Mouse (Mus musculus) inflammation-experienced regulatory T-cells, adult 6 months (primary cell): ENCODE data around the gene Hmgb2. TPM values are rescaled to one million over a fixed set of nuclear protein-coding genes. Genes with fewer than 3 reads are reported as not detected.
"Not testable (repeated sequence)": the region's sequence is repeated elsewhere in the genome, so short reads cannot be mapped to it uniquely, and the experiment has no call there.

Experiments used
- ATAC-seq: one replicate; pipeline ENCODE4 v1.8.0; 2017
- polyA plus RNA-seq, 3 experiments: library from polyadenylated mRNA; unstranded; fragments of 100-300 nt; shearing (Covaris generic); gene quantifications; one replicate each; pipeline ENCODE4 v1.2.1; 2017

The Hmgb2 gene
- 1,000 to 10,000 TPM in 1 of 3 experiments, 100 to 1,000 TPM in 2; 206 to 1,205 (median 248) TPM for polyA plus RNA-seq

DNA sequence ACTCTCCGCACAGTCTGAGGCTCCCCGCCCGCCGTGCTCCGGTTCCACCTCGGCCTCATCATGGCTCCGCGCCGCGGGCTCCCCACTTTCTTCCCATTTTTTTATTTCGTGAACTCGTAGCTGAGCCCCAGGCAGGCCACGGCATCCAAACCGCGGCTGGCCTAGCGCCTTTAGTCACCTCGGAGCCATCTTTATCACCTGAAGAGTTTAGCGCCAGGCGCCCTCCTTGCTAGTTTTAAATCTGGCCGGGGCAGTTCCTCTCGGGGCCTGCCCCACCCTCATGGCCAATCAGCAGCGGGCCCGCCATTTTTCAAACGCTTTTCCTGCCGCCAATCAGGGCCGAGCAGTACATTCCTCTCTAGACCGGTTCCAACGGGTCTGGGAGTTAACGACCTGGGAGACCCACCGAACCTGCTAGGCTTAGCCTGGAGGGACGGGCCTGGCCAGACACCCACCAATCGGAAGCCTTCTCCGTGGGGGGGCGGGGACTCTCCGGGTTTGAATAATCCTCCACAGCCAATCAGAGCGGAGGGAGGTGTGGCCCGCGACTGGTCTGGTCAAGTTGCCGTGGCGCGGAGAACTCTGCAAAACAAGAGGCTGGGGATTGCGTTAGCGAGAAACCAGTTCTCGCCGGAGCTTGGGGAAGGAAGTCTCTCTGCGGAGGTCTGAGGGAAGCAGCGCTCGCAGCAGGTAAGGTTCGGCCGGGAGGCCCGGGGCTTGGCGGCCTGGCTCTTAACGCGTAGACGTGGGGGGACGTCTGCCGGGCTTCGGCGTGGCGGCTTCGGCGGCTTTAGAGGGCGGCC lies at the start of gene Hmgb2:
Gene Hmgb2 (plus strand): TSS at position 592 of the 803 bp plus-strand sequence.
- ATAC-seq, result peak; percentile 97

DNA sequence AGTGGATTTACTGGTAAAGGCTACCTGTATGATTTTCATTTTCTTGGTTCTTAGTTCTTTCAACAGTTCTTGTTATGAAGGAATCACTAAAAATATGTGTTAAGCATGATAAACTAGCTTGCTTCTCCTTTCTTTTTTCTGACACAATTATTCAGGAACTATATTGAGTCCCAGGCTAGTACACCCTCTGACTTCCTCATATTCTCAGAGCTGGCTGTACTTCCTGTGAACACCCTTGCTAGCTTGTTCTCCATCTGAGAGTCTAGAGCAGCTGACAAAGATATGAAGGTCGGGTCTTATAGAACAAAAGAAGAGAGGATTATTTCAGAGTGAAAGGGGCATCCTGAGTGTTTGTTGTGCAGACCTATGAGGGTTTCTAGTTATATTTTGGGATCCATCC lies 48.9 kb upstream of the Hmgb2 start:
- ATAC-seq, result no peak

DNA sequence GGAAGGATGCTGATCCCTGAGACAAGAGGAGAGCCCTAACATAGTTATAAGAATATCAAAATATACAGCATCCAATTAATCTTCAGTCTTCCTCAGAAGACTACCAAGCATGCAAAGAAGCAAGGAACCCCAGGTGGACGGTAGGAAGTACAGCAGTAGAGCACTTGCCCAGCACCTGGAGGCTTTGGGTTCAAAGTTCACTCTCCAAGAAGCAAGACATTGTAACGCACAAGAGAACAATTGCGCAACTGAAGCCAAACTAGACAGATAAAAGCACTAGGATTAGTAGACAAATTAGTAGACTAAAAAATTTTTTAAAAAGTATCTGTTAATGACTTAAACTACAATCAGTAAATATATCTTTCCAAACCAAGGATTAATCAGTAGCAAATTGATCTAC lies 48.0 kb upstream of the Hmgb2 start:
- no peak for ATAC-seq

DNA sequence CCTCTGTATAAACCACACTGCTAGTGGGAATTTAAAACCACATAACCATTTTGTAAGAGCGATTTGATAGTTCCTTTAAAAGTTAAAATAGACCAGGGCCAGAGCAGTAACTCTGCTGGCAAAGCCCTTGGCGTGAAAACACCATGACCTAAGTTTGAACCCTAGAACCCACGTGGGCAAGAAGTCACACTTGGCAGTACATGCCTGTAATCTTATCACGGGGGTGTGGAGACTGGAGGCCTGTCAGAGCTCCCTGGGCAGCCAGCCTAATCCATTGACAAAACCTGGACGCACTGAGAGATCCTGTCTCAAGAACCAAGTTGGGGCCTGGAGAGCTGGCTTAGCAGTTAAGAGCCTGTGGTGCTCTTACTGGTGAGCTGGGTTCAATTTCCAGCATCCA lies 43.1 kb upstream of the Hmgb2 start:
- ATAC-seq, result no peak

DNA sequence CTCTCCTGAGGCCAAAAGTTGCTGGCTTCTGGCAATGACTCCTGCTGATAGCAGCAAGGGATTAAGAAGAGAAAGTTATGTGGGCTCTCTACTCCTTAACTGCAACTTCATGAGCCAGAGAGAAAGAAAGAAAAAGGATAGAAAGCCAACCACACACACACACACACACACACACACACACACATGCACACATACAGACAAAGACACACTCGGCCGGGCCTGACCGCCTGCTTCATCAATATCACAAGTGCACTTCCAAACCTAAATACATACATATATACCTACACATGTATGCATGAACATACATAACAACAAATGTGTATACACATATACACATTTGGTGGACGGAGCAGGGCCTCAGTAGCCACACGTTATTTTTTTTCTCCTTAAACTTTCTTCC lies 40.8 kb upstream of the Hmgb2 start:
- no peak for ATAC-seq

DNA sequence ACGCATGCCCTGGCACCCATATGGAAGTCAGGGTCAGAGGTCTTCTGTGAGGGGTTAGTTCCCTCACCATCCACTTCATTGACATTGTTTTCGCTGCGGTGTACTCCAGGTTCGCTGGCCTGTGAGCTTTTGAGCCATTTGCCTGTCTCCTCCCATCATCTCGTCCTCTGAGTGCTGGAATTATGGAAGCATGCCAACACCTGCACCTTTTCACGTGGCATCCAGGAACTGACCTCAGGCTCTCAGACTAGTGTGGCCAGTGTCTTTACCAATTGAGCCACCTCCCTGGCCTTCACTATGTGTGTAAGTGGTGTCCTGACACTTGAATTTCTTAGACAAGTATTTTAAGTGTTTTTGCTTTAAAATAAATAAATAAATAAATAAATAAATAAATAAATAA lies 38.0 kb upstream of the Hmgb2 start:
- ATAC-seq, result no peak

DNA sequence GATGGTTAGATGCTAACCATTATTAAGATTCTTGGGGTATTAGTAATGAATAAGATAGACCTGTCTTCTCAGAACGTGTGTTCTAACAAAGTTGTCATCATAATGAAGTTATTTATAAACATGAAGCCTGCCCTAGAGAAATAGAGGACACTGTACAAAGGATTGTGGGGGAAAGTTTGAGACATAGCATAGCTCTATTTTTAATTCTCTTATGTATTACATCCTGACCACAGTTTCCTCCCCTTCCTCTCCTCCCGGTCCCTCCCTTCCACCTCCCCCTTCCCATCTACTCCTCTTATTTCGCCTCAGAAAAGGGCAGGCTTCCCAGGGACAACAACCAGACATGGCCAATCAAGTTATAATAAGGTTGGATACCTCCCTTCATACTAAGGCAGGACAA lies 33.3 kb upstream of the Hmgb2 start:
- ATAC-seq, result no peak

DNA sequence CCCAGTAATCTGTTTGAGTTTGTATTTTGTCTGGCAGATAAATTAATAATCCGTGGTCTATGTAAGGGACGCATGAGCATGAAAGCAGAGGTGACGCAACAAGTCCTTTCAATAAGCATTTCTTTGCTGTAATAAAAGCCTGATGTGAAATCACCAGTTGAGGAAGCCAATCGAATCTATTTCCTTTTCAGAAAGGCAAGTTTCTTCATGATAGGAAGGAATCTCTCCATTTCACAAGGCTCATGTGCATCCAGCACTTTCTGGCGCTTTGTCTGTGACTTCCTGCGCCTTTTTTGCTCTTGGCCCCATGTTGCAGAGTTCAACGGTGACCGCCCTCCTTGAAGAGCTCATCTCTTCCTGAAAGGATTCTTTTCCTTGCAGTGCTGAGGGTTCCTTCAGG lies 32.0 kb upstream of the Hmgb2 start:
- no peak for ATAC-seq

DNA sequence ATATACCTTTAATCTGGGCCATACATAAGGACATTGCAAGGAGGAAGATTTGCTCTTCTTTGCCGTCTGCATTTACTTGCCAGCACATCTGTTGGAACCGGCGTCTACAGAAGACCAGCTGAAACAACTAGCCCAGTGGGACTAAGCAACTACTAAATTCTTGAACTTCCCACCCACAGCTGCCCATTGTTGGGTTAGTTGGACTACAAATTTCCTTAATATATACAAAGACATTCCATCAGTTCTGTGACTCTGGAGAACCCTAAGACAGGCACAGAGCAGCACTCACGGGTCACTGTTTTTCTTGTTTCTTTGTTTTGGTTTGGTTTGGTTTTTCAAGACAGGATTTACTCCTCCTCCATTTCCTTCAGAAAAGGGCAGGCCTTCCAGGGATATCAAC lies 31.1 kb upstream of the Hmgb2 start:
- ATAC-seq, result no peak

DNA sequence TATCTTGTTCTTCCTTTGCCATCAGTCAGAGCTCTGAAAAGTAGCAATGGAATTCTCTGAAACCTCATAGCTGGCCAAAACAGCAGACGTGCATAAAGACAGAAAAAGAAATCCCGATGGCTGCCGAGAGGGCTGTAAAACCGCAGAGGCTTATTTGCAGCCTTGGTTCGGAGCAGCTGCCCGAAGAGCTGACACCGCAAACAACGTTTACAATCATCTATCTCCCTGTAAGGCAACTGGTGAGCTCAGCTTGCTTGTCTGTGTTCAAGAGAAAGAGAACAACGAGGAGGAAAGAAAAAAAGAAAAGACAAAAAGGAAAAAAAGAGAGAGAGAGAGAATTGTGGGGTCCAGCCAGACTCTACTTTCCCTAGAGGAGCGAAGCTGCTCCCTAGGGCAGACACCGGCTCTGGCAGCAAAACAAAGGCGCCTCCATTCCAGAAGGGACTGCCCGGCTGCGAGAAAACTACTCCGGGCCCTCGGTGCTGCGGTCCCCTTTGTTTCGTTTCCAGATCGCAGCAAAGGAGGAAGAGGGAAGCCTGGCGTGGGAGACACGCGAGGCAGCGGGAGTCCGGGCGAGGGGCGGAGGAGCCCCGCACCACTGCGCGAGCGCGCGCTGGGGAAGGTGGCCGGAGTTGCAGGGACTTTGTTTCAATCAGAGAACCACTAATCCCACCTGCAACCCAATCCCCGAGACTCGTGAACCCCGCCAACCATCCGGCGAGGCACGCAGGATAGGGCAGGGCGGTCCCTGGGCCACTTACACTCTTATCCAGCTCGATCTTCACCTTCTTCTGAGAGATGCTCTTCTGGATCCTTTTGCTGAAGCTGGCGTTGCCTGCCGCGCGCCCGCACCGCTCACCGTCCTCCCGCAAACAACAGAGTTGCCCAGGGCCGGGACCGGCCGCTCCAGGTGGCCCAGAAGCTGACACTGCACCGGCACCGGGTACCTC lies 24.9 kb upstream of the Hmgb2 start:
- peak; percentile 10 for ATAC-seq

DNA sequence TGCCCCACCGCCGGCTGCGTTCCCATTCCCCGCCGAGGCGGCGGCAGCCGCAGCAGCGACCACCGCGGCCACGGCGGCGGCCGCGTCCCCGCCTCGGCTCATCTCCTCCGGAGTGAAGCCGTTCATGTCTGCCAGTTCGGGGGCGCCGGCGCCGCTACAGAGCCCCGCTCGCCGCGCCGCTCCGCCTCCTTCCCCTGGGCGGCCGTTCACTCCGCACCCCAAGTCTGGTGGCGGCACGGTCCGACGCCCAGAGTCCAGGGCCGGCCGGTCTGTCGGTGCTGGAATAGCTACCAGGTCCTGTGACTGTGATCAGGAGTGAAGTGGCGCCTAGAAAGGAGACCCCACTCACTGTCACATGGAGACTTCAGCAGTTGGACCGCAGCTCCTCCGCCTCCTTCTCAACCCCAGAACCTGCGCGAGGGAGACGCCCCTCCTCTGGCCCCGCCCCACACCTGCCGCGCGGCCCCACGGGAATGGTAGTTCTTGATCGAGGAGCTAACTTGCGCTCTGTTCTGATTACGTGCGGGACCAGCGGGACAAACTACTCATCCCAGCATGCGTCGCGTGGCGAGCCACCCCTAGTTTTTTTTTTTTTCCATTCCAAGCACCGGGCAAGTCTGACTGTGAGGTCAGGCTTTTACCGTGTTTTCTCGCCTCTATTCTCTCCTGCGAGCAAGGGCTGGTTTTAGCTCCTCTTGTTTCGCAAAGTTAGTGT lies 24.1 kb upstream of the Hmgb2 start, which contains the start of gene Sap30:
Gene Sap30 (minus strand): TSS at position 420 of the 715 bp plus-strand sequence.
- peak; percentile 94 for ATAC-seq

DNA sequence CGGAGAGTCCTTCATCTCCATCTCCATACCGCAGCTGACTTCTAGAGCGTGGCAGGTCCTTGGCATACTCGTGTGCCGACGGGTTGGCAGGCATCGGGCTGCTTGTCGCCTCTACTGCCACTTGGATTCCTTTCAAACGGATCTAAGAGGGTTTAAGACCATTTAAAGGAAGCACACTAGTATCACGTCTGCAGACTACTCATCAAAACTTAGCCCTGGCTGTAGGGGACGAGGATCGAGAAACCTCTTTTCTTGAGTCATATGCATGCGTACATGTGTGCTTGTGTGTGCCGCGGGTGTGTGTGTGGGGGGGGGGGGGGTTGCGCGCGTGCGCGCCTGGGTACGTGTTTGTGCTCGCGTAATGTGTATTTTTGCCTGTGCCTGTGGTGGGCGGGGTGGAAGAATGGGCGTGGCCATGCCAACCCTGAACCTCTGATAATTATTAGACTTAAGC lies 23.4 kb upstream of the Hmgb2 start:
- ATAC-seq, result peak; percentile 42

DNA sequence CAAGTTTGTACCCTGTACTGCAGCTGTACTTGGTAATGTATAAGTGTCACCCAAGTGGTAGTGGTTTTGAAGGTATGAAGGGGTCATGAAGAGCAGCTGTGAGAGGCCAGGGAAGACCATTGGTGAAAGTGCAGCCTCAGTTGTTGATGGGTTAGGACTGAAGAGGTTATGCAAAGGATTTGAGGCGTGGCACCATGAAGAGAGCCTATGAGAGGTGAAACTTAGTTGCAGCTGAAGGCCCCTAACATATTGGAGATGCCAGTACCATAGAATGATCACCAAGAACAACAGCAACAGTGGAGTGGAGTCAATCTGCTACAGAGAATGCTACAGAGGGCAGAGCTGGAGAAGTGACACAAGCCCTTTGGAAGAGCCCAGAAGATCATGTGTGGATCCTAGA lies 22.3 kb upstream of the Hmgb2 start:
- ATAC-seq, result no peak

DNA sequence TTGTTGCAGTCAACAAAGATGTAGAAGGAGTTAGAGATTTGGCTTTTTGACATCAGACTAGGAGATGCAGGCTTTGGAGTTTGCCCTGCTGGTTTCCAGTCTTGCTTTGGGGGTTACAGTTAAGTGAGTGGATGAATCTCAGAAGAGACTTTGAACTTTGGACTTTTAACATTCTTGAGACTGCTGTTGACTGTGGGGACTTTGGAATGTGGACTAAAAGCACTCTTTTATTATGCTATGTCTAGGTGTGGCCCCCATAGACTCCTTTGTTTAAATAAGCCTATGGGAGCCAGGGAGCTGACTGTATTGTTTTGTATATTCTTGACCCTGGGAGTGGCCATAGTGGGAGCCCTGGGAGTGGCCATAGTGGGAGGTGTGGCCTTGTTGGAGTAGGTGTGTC lies 21.8 kb upstream of the Hmgb2 start:
- ATAC-seq, result no peak

DNA sequence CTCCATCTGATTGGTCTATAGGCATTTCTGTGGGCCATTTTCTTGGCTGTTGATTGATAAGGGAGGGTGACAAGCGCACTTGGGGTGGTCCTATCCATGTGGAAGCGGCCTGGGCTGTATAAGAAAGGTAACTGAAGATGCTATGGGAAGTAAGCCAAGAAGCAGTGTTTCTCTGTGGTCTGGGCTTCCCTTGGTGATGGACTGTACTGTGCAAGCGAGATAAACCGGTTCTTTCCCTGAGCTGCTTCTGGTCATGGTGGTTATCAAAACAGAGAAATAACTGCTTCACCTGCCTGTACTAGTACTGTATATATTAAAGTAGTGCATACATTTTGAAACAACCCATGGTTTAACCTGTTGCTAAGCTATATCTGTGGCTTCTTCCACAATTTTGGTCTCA lies 19.8 kb upstream of the Hmgb2 start:
- no peak for ATAC-seq

DNA sequence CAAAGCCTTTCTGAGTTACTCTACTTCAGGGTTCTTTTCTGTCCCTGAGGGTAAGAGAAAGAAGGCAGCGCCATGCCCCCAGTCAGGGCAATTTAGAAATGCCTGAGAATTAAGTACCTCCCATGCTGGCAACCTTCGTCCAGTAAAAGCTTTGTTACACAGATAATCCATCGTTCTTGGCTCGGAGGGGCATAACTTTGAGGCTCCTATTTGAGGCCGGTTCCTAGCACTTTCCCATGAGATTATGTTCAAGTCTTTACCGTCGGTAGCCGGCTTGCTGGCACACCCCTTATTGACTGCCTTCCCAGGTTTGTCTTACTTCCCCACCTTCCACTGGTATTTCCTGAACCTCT lies 13.2 kb upstream of the Hmgb2 start:
- ATAC-seq, result no peak

DNA sequence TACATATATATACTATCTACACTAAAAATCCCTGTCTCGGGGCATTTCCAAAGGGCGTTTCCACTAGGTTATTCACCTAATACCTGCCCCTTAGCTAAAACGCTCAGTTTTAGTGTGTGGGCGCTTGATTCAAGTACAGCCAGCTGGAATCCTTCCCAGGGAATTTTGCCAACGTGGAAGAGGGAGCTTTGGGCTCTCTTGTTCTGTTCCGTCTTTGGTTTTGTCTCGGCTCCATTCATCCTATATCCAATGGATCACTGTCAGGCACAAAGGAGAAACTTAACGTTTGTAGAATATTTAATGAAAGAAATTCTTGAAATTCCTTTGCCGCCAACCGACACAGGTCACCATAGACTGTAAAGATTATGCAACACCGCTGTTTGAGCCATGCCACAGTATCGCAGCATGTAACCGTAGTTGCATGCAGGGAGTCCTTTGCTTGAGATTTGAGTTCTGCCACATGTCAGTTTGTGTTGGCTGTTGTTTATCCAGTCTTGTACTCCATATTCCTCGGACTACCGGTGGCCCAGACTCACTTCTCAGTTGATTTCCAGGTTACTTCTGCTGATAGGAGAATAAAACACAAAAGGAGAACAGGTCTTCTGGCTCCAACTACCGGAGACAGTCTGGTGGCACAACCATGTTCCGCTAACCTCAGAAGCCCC lies 12.7 kb upstream of the Hmgb2 start:
- ATAC-seq, result no peak

DNA sequence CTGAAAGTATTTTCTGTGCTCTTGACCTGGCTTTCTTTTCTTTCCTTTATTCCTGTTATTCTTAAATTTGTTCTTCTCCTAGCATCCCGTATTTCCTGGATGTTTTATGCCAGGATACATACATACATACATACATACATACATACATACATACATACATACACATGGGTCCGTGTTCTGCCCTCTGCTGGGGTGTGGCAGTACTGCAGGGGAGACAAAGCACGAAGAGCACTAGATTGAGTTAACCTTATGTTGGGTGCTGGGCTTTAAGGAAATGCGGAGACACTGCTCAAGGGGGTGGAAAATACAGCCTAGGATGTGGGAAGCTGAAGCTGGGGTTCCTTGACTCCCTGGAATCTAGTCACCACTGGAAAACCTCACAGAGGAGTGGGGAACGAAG lies 8.1 kb upstream of the Hmgb2 start:
- ATAC-seq, result peak; percentile 83

DNA sequence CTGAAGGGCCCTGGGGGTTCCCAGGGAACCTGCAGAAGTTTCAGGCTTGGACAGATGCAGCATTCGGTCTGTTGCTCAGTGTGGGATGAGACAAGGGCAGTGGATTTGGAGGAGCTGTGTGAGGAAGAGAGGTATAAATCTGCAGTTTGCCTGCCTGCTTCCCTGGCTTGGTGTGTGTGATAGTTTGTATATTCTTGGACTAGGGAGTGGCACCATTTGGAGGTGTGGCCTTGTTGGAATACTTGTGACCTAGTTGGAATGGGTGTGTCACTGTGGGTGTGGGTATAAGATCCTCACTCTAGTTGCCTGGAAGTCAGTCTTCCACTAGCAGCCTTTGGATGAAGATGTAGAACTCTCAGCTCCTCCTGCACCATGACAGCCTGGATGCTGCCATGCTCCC lies 6.2 kb upstream of the Hmgb2 start:
- ATAC-seq, result not testable (repeated sequence)

DNA sequence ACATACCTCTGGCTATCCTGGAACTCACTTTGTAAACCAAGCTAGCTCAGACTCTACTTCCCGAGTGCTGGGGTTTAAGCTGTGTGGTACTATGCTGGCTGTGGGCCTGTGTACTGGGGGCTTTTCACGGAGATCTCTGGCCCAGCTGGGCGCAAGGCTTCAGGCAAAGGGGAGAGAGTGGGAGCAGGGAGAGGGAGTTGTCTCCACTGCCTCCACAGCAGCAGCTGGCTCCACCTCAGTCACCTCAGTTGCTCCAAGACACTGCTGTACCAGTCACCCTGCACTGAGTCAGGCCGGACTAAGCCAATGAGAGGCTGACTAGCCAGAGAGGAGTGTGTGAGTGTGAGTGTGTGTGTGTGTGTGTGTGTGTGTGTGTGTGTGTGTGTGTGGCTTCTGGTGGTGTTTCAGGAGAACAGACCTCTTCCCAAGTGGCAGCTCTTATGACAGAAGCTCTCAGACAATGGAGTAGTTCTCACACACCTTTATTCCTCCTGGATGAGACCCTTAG lies 4.1 kb upstream of the Hmgb2 start:
- ATAC-seq, result no peak

DNA sequence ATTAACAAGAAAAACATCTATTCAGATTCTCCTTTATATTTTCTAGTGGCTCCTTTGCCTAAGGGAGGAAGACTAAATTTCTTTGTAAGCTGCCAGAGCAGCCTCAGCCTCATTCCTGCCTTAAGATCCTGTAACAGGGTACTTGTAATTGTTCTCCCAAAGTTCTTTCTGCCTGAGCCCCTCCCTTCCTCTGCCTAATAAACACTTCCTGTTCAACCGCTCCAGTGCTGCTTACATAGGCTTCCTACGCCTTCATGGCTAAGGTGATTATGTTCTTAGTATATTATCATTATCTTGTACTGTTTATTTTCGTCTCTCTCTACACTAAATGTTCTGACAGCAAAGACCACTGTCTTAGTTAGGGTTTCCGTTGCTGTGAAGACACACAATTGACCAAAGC lies 3.0 kb upstream of the Hmgb2 start:
- no peak for ATAC-seq

DNA sequence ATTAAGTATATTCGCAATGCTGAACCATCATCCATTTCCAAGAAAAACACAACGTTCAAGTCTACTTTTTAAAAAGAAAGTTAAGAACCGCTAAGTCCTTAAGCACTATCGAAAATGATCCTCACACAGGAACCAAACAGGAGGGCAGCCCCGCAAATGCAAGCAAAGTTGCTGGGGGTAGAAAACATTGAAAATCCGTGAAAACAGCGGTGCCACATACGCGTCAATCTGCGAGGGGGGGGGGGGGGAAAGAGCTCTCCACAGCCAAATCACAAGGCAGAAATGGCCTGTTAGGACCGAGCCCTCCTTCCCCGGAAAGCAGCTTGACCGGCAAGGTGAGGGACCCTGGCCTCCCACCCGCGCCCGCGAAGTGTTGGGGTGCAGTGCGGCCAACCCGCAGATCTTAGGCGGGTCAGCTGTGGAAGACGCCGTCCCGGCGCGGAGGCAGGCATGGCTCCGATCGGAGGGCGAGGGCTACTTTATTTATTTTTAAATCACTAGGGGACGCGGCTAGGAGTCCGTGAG lies 854 bp upstream of the Hmgb2 start:
- ATAC-seq, result no peak
